Mouse (Mus musculus): ENCODE data around the gene Mrps18c.

Gene Mrps18c

GRCm38 (mm10) chr5:100826531-100826930 is 28.1 kb downstream of the Mrps18c start:
- DNase-seq (ENCODE audit: low read depth), result no peak

DNA sequence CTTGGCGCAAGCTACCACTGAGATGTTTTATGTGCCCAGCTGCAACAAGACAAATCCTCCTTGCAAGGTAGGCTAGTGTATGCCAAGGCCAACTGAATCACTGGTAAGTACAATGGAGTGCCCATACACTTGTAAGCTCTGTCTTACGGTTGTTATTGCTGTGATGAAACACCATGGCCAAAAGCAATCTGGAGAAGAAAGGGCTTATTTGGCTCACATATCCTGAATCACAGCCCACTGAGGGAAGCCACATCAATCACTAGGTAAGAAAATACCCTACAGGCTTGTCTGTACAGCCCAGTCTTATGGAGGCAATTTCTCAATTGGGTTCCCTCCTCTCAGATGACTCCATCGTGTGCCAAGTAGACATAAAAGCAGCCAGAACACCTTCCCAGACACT is 30.3 kb downstream of the Mrps18c start:
- DNase-seq (ENCODE audit: low read depth), result no peak

- no peak for DNase-seq (ENCODE audit: low read depth)
Measured at GRCm38 (mm10) chr5:100832680-100833079, 34.3 kb downstream of the Mrps18c start.

DNA sequence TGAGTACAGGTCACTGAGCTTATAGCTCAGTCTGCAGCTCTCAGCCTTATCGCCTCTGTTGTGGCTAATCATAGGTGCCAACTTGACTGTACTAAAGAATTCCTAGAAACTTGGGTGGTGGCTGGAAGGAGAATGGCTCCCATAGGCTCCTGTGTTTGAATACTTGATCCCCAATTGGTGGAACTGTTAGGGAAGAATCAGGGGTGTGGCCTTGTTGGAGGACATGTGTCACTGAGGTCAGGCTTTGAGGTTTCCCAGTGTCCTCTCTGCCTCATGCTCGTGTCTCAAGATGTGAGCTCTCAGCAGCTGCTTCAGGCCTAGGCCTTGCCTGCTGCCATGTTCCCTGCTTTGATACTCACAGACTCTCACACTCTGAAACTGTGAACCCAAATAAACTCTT is 35.4 kb downstream of the Mrps18c start:
- DNase-seq (ENCODE audit: low read depth), result no peak

DNA sequence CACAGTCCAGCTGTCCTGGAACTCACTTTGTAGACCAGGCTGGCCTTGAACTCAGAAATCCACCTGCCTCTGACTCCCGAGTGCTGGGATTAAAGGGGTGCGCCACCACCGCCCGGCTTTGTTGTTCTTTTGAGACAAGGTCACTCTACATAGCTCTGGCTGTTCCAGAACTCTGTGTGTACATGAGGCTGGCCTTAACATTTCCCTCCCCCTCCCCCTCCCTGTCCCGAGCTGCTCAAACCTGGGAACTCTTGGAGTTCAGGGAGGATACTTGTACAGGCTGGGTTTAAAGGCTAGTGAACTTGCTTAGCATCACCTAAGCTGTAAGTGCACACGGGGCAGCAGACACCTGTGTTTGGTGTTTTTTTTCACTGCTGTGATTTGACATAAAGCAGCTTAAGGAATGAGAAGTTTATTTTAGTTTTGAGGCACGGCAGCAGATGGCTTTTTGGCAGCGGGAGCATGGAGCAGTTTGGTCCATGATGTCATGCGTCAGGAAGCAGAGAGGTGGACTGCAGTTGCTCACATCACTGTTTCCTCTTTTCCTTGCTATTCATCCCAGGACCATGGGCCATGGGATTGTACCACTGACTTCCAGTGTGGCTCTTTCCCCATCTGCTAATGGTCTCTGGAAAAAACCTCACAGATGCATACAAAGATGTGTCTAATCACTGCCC is 37.6 kb downstream of the Mrps18c start:
- DNase-seq (ENCODE audit: low read depth), result no peak

GRCm38 (mm10) chr5:100837907-100838306 is 39.5 kb downstream of the Mrps18c start:
- DNase-seq (ENCODE audit: low read depth), result no peak

GRCm38 (mm10) chr5:100844485-100844884 is 46.1 kb downstream of the Mrps18c start:
- DNase-seq (ENCODE audit: low read depth), result no peak

- DNase-seq (ENCODE audit: low read depth), result no peak
Measured at GRCm38 (mm10) chr5:100845485-100845847, 47.0 kb downstream of the Mrps18c start, which contains the start of gene Gpat3. Gene Gpat3 (plus strand): TSS chr5:100845713.

DNA sequence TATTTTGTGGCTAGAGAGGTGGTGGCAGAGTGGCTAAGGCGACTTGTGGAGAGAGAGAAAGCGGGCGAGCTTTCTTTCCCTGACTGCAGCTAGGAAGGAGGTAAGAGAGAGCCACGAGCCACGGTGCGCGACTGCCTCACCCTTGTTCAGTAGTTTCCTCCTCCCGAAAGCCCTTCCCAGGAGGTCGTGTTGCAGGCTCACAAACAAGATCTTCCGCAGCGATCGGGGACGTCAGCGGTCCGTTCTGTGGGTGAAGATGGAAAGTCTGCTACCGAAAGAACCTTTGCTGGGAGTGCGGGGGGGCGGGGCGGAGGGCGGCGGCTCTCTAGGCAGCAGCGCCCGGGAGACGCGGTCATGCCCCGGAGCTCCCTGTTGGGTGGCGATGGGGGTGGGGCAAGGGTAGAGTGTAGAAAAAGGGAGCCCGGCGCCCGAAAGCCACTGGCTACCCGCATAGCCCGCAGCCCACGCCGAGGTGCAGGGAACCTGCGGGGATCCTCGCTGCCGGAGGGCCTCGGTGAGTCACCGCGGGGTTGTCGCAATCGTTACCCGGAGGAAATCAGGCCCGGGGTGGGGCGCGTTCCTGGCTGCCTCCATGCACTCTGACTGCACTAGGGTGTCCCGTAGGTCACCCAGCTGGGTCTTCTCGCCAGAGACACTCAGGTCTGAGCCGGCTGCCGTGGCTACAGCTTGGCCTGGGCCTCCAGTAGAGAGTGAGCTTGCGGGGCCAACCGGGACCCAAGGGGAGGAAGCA is 47.6 kb downstream of the Mrps18c start:
- peak; percentile 76 for DNase-seq (ENCODE audit: low read depth)

- DNase-seq (ENCODE audit: low read depth), result no peak
Measured at GRCm38 (mm10) chr5:100846599-100846920, 48.1 kb downstream of the Mrps18c start.

- no peak for DNase-seq (ENCODE audit: low read depth)
Measured at GRCm38 (mm10) chr5:100847143-100847542, 48.7 kb downstream of the Mrps18c start.

- DNase-seq (ENCODE audit: low read depth), result no peak
Measured at GRCm38 (mm10) chr5:100853963-100854362, 55.5 kb downstream of the Mrps18c start.
